Mouse (Mus musculus) left cerebral cortex, adult 8-10 months (tissue): ENCODE results near the gene Ppfia3. TPM values are rescaled to one million over a fixed set of nuclear protein-coding genes. Genes with fewer than 3 reads are reported as not detected.
"Not testable (repeated sequence)": the region's sequence is repeated elsewhere in the genome, so short reads cannot be mapped to it uniquely, and the experiment has no call there.

Experiments used
- DNase-seq, 2 experiments: peaks; one replicate each; pipeline ENCODE4 v3.0.0; 2022; ENCODE audit warnings: low spot score in 2 of 2
- total RNA-seq, 4 experiments: library from RNA; stranded (reverse); gene quantifications; 2 replicates each; pipeline ENCODE4 v1.2.4; 2022

Gene Ppfia3
- total RNA-seq = 100 to 1,000 TPM; 137 to 162 (median 150) TPM

DNA sequence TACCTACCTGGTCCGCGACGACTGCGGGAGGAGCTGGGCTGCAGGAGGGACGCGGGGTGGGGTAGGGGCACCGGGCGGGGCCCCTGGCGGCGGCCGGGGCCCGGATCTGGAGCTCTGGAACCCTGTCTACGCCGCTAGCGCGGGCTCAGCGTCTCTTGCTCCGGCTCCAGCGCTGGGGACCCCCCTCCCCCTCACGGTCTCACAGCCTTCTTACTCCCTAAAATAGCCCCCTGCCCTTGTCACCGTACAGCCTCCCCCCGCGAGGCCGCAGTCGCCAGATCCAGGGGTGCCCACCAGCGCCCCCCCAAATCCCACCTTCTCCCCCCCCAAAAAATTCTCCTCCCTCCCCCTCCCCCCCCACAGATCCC lies at the start of gene Ppfia3:
Gene Ppfia3, minus strand, starts transcription at position 368 of the 368 bp plus-strand sequence.
- peak in 1 of 2 experiments; percentile 58 for DNase-seq

DNA sequence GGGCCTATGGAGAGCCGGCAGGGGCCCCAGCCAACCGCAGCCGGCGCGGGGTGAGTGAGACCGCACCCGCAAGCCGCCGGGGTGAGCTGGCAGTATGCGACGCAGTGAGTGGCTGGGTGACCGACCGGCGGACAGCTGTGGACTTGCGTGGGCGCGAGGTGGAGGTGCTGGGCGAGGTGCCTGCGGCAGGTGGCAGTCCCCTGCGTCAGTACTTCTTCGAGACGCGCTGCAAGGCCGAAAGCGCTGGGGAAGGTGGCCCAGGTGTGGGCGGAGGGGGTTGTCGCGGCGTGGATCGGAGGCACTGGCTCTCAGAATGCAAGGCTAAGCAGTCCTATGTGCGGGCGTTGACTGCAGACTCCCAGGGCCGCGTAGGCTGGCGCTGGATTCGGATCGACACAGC lies 48.8 kb upstream of the Ppfia3 start:
- no peak for DNase-seq

DNA sequence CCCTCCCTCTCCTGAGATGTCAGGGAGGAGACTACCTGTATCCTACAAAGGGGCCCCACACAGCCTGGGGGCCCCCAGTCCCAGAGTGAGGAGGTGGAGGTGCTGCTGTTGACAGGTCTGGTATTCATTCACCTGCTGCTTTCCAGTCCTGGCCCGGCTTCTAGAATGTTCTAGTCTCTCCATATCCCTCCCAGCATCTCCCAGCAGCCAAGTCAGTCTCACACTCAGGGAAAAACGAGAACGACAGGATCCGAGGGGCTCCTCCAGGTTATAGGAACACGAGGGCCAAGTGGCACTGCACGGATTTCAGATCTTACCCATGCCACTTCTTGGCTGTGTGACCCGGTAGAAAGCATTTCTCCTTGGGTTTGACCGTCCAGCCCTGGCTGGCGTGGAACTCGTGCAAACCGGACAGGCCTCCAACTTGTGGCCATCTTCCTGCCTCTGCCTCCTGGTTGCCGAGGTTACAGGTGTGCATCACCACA lies 48.0 kb upstream of the Ppfia3 start:
- DNase-seq = no peak

DNA sequence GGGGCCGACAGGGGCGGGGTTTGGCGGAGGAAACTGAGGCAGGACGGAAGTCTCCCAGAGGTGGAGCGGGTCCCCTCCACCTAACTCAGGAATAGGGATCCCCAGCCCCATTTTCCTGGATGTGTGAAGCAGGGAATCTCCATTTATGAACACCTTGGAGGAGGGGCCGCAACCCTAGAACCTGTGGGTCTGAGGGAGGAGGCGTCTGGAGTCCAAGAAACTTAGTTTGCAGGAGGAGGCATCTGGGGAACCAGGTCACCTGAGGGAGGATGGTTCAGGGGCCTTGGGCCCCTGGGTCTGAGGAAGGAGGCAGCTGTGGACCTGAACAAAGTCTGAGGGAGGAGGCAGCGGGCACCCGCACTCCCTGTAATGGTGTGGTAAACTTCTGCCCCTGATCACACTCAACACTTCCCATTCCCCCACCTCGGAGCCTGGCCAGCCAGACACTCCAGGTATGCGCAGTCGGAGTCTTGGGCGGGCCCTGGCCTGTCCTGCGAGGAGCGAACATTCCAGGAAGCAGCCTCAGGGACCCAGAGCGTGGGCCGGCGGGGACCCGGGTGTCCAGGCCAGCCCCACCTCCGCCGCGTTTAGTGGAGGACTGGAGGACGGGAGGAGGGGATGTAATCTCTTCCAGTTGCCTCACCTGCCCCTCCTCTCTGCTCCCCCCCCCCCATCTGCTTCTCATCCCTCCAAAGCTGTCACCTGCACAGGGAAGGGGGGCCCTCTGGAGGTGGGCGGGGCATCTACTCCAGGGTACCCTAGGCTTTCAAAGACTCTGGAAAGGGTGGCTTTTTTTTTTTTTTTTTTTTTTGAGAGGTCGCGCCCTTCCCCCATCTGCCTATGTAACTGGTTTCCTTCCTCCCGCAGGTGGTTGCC lies 47.3 kb upstream of the Ppfia3 start:
- DNase-seq = no peak

DNA sequence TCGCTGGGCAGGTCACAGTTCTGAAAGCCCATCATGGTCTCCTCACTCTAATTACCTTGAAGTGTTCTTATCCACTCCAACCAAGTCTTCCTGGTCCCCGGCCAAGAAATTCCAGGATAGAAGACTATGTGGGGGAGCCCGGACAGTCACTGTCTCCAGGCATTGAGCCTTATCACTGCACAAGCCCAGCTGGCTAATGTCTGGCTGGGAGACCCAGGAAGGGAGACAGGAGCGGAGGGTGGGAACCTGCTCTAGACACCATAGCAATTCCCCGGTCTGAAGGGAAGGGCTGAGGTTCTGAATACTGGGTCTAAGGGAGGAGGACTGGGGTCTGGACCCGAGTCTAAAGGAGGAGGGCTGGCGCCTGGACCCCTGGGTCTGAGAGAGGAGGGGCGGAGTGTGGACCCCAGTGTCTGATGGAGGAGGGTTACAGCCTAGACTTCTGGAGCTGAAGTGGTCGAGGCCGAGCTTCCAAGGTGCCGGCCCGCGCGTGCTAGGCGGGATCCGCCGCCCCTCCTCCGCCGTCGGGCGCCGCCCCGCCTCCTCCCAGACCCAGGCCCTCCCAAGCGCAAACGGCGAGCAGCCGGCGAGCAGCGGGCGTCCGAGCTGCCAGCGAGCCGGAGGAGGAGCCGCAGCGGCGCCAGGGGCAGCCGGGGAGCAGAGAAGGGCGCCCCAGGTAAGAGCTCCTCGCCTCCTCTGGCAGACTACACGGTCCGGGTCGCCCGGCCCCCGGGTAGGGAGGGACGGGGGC lies 46.5 kb upstream of the Ppfia3 start, which contains the start of gene Ntf5:
Gene Ntf5, plus strand, starts transcription at position 583 of the 751 bp plus-strand sequence.
- no peak for DNase-seq

DNA sequence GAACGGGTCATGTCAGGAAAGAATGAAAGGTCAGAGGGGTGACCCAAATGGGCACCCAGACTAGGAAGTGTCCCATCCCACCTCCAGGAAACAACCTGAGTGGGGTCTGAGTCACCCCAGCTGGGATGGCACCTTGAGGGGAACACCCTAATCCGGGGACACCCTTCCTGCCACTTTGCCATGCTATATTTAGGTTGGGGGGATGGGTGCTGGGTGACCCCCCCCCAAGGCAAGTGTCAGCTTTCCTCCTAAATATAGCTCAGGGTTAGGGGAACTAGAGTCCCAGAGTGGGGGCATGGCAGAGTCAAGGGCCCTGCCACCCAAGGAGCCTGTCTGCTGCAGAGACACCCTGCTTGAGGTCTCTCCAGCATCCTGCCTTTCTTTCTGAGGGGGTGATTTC lies 45.6 kb upstream of the Ppfia3 start:
- DNase-seq = no peak

DNA sequence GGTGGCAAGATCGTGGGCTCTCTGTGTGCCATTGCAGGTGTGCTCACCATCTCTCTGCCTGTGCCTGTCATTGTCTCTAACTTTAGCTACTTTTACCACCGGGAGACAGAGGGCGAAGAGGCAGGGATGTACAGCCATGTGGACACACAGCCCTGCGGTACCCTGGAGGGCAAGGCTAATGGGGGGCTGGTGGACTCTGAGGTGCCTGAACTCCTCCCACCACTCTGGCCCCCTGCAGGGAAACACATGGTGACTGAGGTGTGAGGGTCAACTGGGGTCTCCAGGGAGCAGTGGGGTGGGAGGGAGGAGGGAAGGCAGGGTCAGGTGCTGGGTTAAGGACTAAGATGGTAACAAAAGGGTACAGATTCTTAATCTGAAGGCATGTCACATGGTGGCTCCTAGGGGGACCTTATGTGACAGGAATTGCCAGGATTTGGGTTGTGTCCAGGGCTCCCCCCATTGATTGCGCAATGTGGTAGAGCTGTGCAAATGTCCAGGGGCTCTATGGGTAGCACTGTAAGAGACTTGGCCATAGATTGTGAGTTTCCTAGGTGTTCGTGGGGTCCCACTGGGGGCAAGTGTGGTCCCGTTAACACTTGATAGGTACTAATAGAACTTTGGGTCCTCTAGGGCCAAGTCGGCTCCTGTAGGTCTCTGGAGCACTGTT lies 42.8 kb upstream of the Ppfia3 start:
- no peak for DNase-seq

DNA sequence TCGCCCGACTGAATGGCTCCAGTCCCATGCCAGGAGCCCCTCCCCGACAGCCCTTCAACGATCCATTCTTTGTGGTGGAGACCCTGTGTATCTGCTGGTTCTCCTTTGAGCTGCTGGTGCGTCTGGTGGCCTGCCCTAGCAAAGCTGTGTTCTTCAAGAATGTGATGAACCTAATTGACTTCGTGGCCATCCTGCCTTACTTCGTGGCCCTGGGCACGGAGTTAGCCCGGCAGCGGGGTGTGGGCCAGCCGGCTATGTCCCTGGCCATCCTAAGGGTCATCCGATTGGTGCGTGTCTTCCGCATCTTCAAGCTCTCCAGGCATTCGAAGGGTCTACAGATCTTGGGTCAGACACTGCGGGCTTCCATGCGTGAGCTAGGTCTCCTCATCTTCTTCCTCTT lies 42.1 kb upstream of the Ppfia3 start:
- no peak for DNase-seq

DNA sequence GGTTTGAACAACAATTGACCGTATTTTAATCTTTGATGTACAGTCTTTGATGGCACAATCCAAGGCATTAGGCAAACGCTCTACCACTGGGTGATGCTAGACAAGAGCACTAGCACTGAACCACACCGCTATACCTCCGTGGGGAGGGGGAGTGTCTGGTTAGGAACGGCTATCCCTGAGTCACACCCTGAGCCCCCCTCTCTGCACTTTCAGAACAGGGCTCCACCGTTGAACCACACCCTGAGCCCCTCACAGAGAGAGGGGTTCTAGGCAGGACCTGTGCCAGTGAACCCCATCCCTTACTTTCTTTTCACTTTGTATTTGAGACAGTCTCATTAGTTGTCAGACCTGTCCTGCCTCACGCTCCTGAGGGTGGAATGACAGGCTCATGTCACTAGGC lies 41.5 kb upstream of the Ppfia3 start:
- no peak for DNase-seq

DNA sequence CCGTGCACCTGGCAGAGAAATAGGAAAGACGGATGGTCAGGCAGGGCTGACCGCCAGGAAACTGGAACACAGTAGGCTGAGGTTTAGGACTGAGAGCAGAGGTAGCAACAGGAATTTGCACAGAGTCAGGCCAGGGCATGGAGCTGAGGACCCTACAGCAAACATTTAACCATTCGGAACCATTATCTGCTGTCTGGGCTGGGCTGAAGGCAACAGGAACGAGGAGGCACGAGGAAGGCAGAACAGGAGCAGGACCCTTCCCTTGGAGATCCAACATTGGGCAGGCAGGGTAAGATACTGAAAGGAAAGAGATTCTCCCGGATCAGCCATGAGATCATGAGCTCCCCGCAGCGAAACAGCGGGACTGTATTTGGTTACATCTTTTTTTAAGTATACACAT lies 41.0 kb upstream of the Ppfia3 start:
- no peak for DNase-seq

DNA sequence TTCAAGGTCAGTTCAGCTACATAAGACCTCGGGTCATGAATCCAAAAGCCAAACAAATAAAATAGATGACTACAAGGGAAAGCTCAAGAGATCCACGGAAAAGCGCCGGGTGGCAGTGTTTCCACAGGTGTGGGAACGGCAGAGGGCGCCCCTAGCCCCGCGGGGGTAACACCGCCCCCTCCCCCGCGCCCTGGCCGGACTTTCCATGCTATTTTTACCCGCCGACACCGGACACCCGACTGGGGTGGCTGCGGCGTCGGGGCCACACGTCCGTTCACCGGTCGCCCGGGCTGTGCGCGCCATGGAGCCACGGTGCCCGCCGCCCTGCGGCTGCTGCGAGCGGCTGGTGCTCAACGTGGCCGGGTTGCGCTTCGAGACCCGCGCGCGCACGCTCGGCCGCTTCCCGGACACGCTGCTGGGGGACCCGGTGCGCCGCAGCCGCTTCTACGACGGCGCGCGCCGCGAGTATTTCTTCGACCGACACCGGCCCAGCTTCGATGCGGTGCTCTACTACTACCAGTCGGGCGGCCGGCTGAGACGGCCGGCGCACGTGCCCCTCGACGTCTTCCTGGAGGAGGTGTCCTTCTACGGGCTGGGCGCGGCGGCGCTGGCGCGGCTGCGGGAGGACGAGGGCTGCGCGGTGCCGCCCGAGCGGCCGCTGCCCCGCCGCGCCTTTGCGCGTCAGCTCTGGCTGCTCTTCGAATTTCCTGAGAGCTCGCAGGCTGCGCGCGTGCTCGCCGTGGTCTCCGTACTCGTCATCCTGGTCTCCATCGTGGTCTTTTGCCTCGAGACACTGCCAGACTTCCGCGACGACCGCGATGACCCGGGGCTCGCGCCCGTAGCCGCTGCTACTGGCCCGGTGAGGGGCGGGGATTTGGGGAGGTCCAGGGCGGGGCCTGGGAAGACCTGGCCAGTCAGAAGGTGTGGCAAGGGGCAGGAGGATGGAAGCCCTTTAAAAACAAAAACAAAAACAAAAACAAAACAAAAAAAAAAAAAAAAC lies 39.6 kb upstream of the Ppfia3 start:
- no peak for DNase-seq

DNA sequence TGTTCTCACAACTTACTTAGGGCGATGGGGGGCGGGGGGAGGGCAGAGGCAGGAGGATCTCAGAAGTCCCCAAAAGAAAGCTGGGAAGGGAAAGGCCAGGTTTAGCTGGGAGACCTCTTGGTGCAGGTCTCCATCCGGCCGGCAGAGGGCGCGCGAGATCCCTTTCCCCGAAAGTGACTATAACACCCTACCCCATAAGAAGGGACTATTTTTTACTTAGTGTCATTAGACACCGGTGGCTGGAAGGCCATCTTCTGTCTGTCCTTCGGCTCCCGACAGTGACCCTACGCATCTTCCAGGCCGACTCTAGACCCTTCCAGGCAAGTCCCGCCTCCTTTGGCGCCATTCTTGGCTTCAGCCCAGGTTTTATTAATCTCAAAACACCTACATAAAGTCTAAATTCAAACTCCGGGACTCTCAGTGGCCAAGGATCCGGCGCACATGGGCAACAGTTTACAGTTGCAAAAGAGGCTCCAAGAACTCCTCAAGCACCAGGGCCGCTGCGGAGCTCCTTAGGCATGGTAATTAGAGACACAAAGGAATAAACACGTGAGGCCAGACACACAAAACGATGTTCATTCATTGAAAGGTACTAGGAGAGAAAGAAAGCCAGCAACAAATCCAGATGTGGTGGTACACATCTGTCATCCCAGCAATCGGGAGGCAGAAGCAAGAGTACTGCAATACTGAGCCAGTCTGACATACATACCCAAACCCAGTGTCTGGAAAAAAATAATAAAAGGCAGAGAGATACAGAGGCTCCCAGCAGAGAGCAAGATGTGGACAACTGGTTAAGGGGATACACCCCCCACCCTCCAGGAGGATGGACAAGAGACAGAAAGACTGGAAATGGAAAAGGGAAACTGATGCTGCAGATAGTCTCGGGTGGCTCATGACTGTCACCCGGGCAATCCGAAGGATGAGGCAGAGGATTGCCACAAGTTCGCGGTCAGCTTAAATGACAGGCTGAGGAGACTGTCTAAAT lies 38.6 kb upstream of the Ppfia3 start, which contains the start of gene Kcna7:
Gene Kcna7, plus strand, starts transcription at position 563 of the 985 bp plus-strand sequence.
- DNase-seq = peak in 1 of 2 experiments; percentile 67

DNA sequence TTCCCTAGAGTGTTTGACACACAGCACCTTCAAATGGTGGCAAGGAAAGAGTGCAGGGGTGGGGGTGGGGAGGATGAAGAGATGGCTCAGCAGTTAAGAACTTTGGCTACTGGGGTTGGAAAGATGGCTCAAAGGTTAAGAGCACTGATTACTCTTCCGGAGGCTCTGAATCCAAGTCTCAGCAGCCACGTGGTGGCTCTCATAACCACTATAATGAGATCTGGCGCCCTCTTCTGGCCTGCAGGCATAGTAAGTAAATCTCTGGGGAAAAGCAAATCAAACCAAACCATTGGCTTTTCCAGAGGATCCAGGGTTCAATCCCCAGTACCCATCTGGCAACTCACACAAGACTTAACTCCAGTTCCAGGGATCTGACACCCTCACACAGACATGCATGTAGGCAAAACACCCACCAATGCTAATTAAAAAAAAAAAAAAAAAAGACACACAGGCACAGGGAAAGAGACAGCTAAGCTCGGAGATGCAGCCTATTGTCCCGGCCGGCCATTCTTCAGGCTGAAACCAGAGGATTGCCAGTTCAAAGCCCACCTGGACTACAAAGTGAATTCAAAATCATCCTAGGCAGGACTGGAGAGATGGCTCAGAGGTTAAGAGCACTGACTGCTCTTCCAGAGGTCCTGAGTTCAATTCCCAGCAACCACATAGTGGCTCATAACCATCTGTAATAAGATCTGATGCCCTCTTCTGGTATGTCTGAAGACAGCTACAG lies 36.9 kb upstream of the Ppfia3 start:
- no peak for DNase-seq

DNA sequence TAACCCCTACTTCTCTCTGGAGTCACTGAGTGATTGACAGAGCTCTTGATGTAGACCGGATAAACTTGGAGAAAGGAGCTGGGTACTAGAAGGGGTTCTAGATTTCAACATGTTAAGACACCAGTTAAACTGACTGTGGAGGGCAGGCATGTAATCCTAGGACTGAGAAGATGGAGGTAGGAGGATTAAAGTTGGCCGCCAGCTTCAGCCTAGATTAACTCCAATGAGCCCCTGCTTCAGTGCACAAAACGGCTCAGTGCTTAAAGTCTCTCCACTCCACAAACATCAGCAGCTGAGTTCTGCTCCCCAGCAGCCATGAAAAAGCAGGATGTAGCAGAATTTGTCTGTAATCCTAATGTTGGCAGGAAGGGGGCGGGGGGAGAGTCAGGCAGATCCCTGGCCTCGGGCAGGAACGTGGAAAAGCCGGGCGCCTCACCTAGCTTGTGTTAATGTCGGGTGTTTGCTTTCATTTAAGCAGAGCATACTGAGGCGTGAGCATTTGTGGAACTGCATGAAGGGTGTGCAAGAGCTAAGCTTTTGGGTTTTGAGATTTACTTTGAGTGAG lies 34.8 kb upstream of the Ppfia3 start:
- no peak for DNase-seq

DNA sequence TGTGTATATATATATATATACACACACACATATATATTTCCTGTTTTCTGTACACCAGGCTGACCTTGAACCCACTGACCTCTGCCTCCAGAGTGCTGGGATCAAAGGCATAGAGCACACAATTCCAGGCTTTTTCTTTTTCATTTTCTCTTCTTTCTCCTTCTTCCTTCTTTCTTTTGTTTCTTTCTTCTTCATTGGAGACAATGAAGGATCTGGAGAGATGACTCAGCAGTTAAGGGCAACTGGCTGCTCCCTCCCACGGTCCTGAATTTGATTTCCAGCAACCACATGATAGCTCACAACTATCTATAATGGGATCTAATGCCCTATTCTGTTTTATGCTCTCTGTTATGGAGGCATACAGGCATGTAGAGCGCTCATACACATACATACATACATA lies 30.0 kb upstream of the Ppfia3 start:
- DNase-seq = no peak

DNA sequence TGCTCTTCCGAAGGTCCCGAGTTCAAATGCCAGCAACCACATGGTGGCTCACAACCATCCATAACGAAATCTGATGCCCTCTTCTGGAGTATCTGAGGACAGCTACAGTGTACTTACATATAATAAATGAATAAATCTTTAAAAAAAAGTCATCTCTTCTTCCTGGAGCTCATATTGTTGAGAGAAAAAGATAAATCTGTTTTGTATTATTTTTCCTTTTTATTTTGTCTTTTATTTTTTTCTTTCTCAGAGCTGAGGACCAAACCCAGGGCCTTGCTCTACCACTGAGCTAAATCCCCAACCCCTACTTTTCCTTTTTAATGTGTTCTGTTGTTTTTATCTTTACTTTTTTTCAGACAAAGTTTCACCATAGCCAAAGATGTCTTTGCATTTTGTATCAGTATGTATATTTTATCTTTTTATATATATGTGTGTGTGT lies 29.5 kb upstream of the Ppfia3 start:
- DNase-seq = not testable (repeated sequence)

DNA sequence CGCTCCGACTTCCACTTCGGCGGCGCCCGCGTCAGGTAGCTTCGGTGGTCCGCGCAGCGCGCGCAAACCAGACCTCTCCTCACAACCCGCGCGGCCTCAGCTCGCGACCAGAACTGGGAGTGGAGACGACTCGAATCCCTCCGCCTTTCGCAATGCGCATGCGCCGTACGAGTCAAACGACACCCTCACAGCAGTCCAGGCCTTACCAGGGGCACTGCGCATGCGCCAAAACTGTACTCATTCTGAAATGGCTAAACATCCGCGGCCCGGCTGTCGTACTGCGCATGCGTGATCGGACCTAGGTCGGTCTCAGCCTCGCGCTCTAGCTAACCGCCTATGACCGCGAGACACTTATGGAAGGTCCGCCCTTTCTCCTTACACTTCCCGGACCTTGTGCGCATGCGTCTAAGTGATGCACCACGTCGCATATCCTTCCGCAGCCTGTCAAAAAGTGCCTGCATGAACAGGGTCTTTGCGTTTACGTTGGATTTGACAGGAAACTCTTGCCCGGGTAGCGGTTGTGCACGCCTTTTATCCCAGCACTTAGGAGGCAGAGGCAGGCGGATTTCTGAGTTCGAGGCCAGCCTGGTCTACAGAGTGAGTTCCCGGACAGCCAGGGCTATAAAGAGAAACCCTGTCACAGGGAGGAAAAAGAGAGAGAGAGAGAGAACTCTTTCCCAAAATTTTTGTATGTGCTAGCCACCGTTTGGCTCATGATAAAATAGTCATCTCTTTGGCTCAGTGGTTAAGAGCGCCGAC lies 28.9 kb upstream of the Ppfia3 start, which contains the start of gene Snrnp70:
Gene Snrnp70, minus strand, starts transcription at position 165 of the 759 bp plus-strand sequence.
- peak; percentile 99 to 100 for DNase-seq
